Mouse (Mus musculus): ENCODE measurements around the gene Cd47. TPM values are rescaled to one million over a fixed set of nuclear protein-coding genes. Genes with fewer than 3 reads are reported as not detected.
"Not testable (repeated sequence)": the region's sequence is repeated elsewhere in the genome, so short reads cannot be mapped to it uniquely, and the experiment has no call there.

Gene Cd47
- polyA plus RNA-seq, 1 experiment from 2014 or later: 94.9 TPM

GRCm38 (mm10) chr16:49812821-49813616 lies 12.7 kb downstream of the Cd47 start:
- H3K4me2 ChIP-seq (ENCODE audit: low read depth, low read length): no peak overlapping the region
- H3K9ac ChIP-seq (ENCODE audit: low read length): no peak overlapping the region
- no peaks in the 10 kb centered on the region for H3K27me3 ChIP-seq (ENCODE audit: control insufficient read depth, insufficient read depth, low read length)
- no peaks in the 10 kb centered on the region for H3K9me3 ChIP-seq (replicated peaks; ENCODE audit: control insufficient read depth, low read length)
- H3K4me3 ChIP-seq (replicated peaks; ENCODE audit: low read length): no peak overlapping the region
- ATAC-seq (ENCODE audit: insufficient read depth, low FRiP score): no peak
- WGBS: 71% methylated on average over 10 of the region's 10 CpGs
- no peak overlapping the region for H3K27ac ChIP-seq (ENCODE audit: low read length)
- H3K4me1 ChIP-seq (ENCODE audit: control insufficient read depth, insufficient read depth, low read length): no peaks in the 10 kb centered on the region
- H3K36me3 ChIP-seq (ENCODE audit: control insufficient read depth, insufficient read depth, low read length): no peaks in the 10 kb centered on the region

- WGBS: 59% methylated on average over 4 of the region's 4 CpGs
- no peak overlapping the region for H3K27ac ChIP-seq (ENCODE audit: low read length)
- H3K36me3 ChIP-seq (ENCODE audit: control insufficient read depth, insufficient read depth, low read length): no peaks in the 10 kb centered on the region
- no peaks in the 10 kb centered on the region for H3K27me3 ChIP-seq (ENCODE audit: control insufficient read depth, insufficient read depth, low read length)
- H3K4me3 ChIP-seq (replicated peaks; ENCODE audit: low read length): no peak overlapping the region
- H3K4me2 ChIP-seq (ENCODE audit: low read depth, low read length): no peak overlapping the region
- H3K9me3 ChIP-seq (replicated peaks; ENCODE audit: control insufficient read depth, low read length): no peaks in the 10 kb centered on the region
- H3K4me1 ChIP-seq (ENCODE audit: control insufficient read depth, insufficient read depth, low read length): no peaks in the 10 kb centered on the region
- no peak overlapping the region for H3K9ac ChIP-seq (ENCODE audit: low read length)
- ATAC-seq (ENCODE audit: insufficient read depth, low FRiP score): no peak
These were observed 14.1 kb downstream of the Cd47 start for GRCm38 (mm10) chr16:49814419-49814818.

GRCm38 (mm10) chr16:49816889-49817288 lies 16.6 kb downstream of the Cd47 start:
- no peaks in the 10 kb centered on the region for H3K27me3 ChIP-seq (ENCODE audit: control insufficient read depth, insufficient read depth, low read length)
- no peak for ATAC-seq (ENCODE audit: insufficient read depth, low FRiP score)
- no peak overlapping the region for H3K4me2 ChIP-seq (ENCODE audit: low read depth, low read length)
- no peak overlapping the region for H3K27ac ChIP-seq (ENCODE audit: low read length)
- 87% methylated on average over 3 of the region's 3 CpGs for WGBS
- H3K9me3 ChIP-seq (replicated peaks; ENCODE audit: control insufficient read depth, low read length): no peaks in the 10 kb centered on the region
- no peaks in the 10 kb centered on the region for H3K4me1 ChIP-seq (ENCODE audit: control insufficient read depth, insufficient read depth, low read length)
- H3K36me3 ChIP-seq (ENCODE audit: control insufficient read depth, insufficient read depth, low read length): no peaks in the 10 kb centered on the region
- no peak overlapping the region for H3K9ac ChIP-seq (ENCODE audit: low read length)
- H3K4me3 ChIP-seq (replicated peaks; ENCODE audit: low read length): no peak overlapping the region

- no peak overlapping the region for H3K9ac ChIP-seq (ENCODE audit: low read length)
- no peaks in the 10 kb centered on the region for H3K9me3 ChIP-seq (replicated peaks; ENCODE audit: control insufficient read depth, low read length)
- H3K27ac ChIP-seq (ENCODE audit: low read length): no peak overlapping the region
- WGBS: 71% methylated on average over 5 of the region's 5 CpGs
- no peak overlapping the region for H3K4me2 ChIP-seq (ENCODE audit: low read depth, low read length)
- ATAC-seq (ENCODE audit: insufficient read depth, low FRiP score): no peak
- no peaks in the 10 kb centered on the region for H3K4me1 ChIP-seq (ENCODE audit: control insufficient read depth, insufficient read depth, low read length)
- no peaks in the 10 kb centered on the region for H3K36me3 ChIP-seq (ENCODE audit: control insufficient read depth, insufficient read depth, low read length)
- no peak overlapping the region for H3K4me3 ChIP-seq (replicated peaks; ENCODE audit: low read length)
- no peaks in the 10 kb centered on the region for H3K27me3 ChIP-seq (ENCODE audit: control insufficient read depth, insufficient read depth, low read length)
These were observed 17.8 kb downstream of the Cd47 start for GRCm38 (mm10) chr16:49818146-49818545.

- Histone ChIP-seq H3K4me2 (ENCODE audit: low read depth, low read length) (no peak overlapping the region), H3K4me1 (ENCODE audit: control insufficient read depth, insufficient read depth, low read length) (no peaks in the 10 kb centered on the region), H3K9ac (ENCODE audit: low read length) (no peak overlapping the region), H3K9me3 (replicated peaks; ENCODE audit: control insufficient read depth, low read length) (no peaks in the 10 kb centered on the region), H3K27me3 (ENCODE audit: control insufficient read depth, insufficient read depth, low read length) (no peaks in the 10 kb centered on the region), H3K4me3 (replicated peaks; ENCODE audit: low read length) (no peak overlapping the region), H3K36me3 (ENCODE audit: control insufficient read depth, insufficient read depth, low read length) (no peaks in the 10 kb centered on the region), H3K27ac (ENCODE audit: low read length) (no peak overlapping the region)
- no peak for ATAC-seq (ENCODE audit: insufficient read depth, low FRiP score)
- 55% methylated on average over 6 of the region's 6 CpGs for WGBS
These were observed 18.3 kb downstream of the Cd47 start for GRCm38 (mm10) chr16:49818627-49819026.

- Histone ChIP-seq H3K9me3 (replicated peaks; ENCODE audit: control insufficient read depth, low read length) (no peaks in the 10 kb centered on the region), H3K4me3 (replicated peaks; ENCODE audit: low read length) (no peak overlapping the region), H3K27me3 (ENCODE audit: control insufficient read depth, insufficient read depth, low read length) (no peaks in the 10 kb centered on the region), H3K4me2 (ENCODE audit: low read depth, low read length) (no peak overlapping the region), H3K27ac (ENCODE audit: low read length) (no peak overlapping the region), H3K9ac (ENCODE audit: low read length) (no peak overlapping the region), H3K4me1 (ENCODE audit: control insufficient read depth, insufficient read depth, low read length) (no peaks in the 10 kb centered on the region), H3K36me3 (ENCODE audit: control insufficient read depth, insufficient read depth, low read length) (no peaks in the 10 kb centered on the region)
- 81% methylated on average over 3 of the region's 3 CpGs for WGBS
- ATAC-seq (ENCODE audit: insufficient read depth, low FRiP score): no peak
These were observed 19.2 kb downstream of the Cd47 start for GRCm38 (mm10) chr16:49819494-49819893.

GRCm38 (mm10) chr16:49830911-49831310 lies 30.6 kb downstream of the Cd47 start:
- 91% methylated on average over 3 of the region's 3 CpGs for WGBS

GRCm38 (mm10) chr16:49832339-49832738 lies 32.0 kb downstream of the Cd47 start:
- Histone ChIP-seq H3K27ac (ENCODE audit: low read length) (no peak overlapping the region), H3K9me3 (replicated peaks; ENCODE audit: control insufficient read depth, low read length) (no peaks in the 10 kb centered on the region), H3K27me3 (ENCODE audit: control insufficient read depth, insufficient read depth, low read length) (no peaks in the 10 kb centered on the region), H3K4me2 (ENCODE audit: low read depth, low read length) (no peak overlapping the region), H3K4me3 (replicated peaks; ENCODE audit: low read length) (no peak overlapping the region), H3K9ac (ENCODE audit: low read length) (no peak overlapping the region), H3K4me1 (ENCODE audit: control insufficient read depth, insufficient read depth, low read length) (no peaks in the 10 kb centered on the region), H3K36me3 (ENCODE audit: control insufficient read depth, insufficient read depth, low read length) (no peaks in the 10 kb centered on the region)
- no peak for ATAC-seq (ENCODE audit: insufficient read depth, low FRiP score)
- 67% methylated on average over 3 of the region's 3 CpGs for WGBS

More at GRCm38 (mm10) chr16:49830911-49831310, 30.6 kb downstream of the Cd47 start:
- not testable (repeated sequence) for H3K36me3 ChIP-seq (ENCODE audit: control insufficient read depth, insufficient read depth, low read length); H3K4me3 ChIP-seq (replicated peaks; ENCODE audit: low read length); H3K9me3 ChIP-seq (replicated peaks; ENCODE audit: control insufficient read depth, low read length); H3K27me3 ChIP-seq (ENCODE audit: control insufficient read depth, insufficient read depth, low read length); H3K4me2 ChIP-seq (ENCODE audit: low read depth, low read length); H3K9ac ChIP-seq (ENCODE audit: low read length); H3K4me1 ChIP-seq (ENCODE audit: control insufficient read depth, insufficient read depth, low read length); ATAC-seq (ENCODE audit: insufficient read depth, low FRiP score); H3K27ac ChIP-seq (ENCODE audit: low read length)

- 23% methylated on average over 4 of the region's 4 CpGs for whole genome bisulfite sequencing
- Histone ChIP-seq H3K4me3 (replicated peaks; ENCODE audit: low read length) (no peak overlapping the region), H3K9me3 (replicated peaks; ENCODE audit: control insufficient read depth, low read length) (no peaks in the 10 kb centered on the region), H3K4me2 (ENCODE audit: low read depth, low read length) (no peak overlapping the region), H3K27me3 (ENCODE audit: control insufficient read depth, insufficient read depth, low read length) (no peaks in the 10 kb centered on the region), H3K4me1 (ENCODE audit: control insufficient read depth, insufficient read depth, low read length) (no peaks in the 10 kb centered on the region), H3K36me3 (ENCODE audit: control insufficient read depth, insufficient read depth, low read length) (no peaks in the 10 kb centered on the region), H3K9ac (ENCODE audit: low read length) (no peak overlapping the region), H3K27ac (ENCODE audit: low read length) (no peak overlapping the region)
- ATAC-seq (ENCODE audit: insufficient read depth, low FRiP score): no peak
These were observed 33.9 kb downstream of the Cd47 start for GRCm38 (mm10) chr16:49834130-49834693.

Measured in stomach, embryonic 16.5 days (tissue).